Mouse (Mus musculus) kidney, postnatal 0 days (tissue): Measurements from ENCODE around the gene Rtkn2. TPM values are rescaled to one million over a fixed set of nuclear protein-coding genes. Genes with fewer than 3 reads are reported as not detected.
A peak's percentile ranks its signal among the peaks of the same experiment; 100 is the strongest.

Source experiments
- ATAC-seq: fragments of 200-750 bp; cut with Nextera tagmentation; replicated peaks from 2 replicates; pipeline ENCODE4 v1.8.0; 2017; ENCODE audit warnings: low read depth, moderate number of reproducible peaks, moderate TSS enrichment, moderate library complexity; ENCODE audit not compliant: low FRiP score
- DNase-seq: peaks from one replicate; pipeline ENCODE4 v3.0.0-alpha.2; 2016; ENCODE audit warnings: low spot score
- H3K27ac ChIP-seq: fragments of 300-500 bp; sonication (generic); 2 replicates; pipeline ENCODE4 v1.5.1; 2014; ENCODE audit warnings: mild to moderate bottlenecking
- H3K27me3 ChIP-seq: fragments of 300-500 bp; sonication (generic); 2 replicates; pipeline ENCODE4 v1.6.1; 2014; ENCODE audit warnings: low read length, mixed read lengths; ENCODE audit not compliant: insufficient read depth
- H3K36me3 ChIP-seq: fragments of 300-500 bp; sonication (generic); 2 replicates; pipeline ENCODE4 v1.6.1; 2014; ENCODE audit warnings: low read length, mixed read lengths; ENCODE audit not compliant: insufficient read depth
- H3K4me1 ChIP-seq: fragments of 300-500 bp; sonication (generic); replicated peaks from 2 replicates; pipeline ENCODE4 v1.6.1; 2014; ENCODE audit warnings: antibody characterized with exemption, low read length, mixed read lengths; ENCODE audit not compliant: insufficient read depth
- H3K4me2 ChIP-seq: fragments of 300-500 bp; sonication (generic); 2 replicates; pipeline ENCODE4 v1.6.1; 2014; ENCODE audit warnings: mild to moderate bottlenecking, low read length, moderate library complexity, mixed read lengths
- H3K4me3 ChIP-seq: fragments of 300-500 bp; sonication (generic); replicated peaks from 2 replicates; pipeline ENCODE4 v1.5.1; 2014; ENCODE audit warnings: low read depth, low read length
- H3K9ac ChIP-seq: fragments of 300-500 bp; sonication (generic); 2 replicates; pipeline ENCODE4 v1.6.1; 2014; ENCODE audit warnings: low read depth, low read length
- H3K9me3 ChIP-seq: fragments of 300-500 bp; sonication (generic); replicated peaks from 2 replicates; pipeline ENCODE4 v1.6.1; 2016; ENCODE audit warnings: low read length, inconsistent platforms, mixed read lengths
- CTCF ChIP-seq: IDR thresholded peaks from 2 replicates; pipeline ENCODE4 v1.5.1; 2016; ENCODE audit warnings: antibody characterized with exemption, low read depth, mild to moderate bottlenecking, moderate library complexity
- WGBS: fragments of 180-500 bp; shearing (Covaris S2); extraction: QIAGEN DNeasy Blood & Tissue Kit; methylation state at CpG from one replicate; pipeline ENCODE4 v1.1.7; 2014; 5-methylcytosine and 5-hydroxymethylcytosine counted together
- polyA plus RNA-seq: library from polyadenylated mRNA; unstranded; fragments of >200 nt; fragmentation: Nextera tagmentation; extraction: Ambion mirVana; gene quantifications from 2 replicates; pipeline ENCODE4 v1.2.1, GENCODE M21; 2015

The Rtkn2 gene
- polyA plus RNA-seq, 1 experiment from 2014 or later, result 4.4 TPM

GRCm38 (mm10) chr10:68061249-68061615, 81.9 kb downstream of the Rtkn2 start:
- H3K27ac ChIP-seq, result peak overlapping the region; percentile 81
- no peaks in the 10 kb centered on the region for H3K9me3 ChIP-seq
- H3K27me3 ChIP-seq, result no peaks in the 10 kb centered on the region
- no peak overlapping the region for H3K4me3 ChIP-seq
- no peak overlapping the region for H3K9ac ChIP-seq
- no peaks in the 10 kb centered on the region for H3K36me3 ChIP-seq
- no peaks in the 10 kb centered on the region; the same call in 1 of the 2 replicates for H3K4me1 ChIP-seq
- 32% methylated on average over 8 of the region's 8 CpGs for WGBS
- DNase-seq (peak; percentile 68), ATAC-seq (no peak)
- peak overlapping the region; percentile 16; the same call in 1 of the 2 replicates for H3K4me2 ChIP-seq
- TF ChIP-seq CTCF, result no peak

- H3K4me1 ChIP-seq, result no peaks in the 10 kb centered on the region; the same call in 1 of the 2 replicates
- DNase-seq (no peak), ATAC-seq (no peak)
- H3K27me3 ChIP-seq, result no peaks in the 10 kb centered on the region
- no peak overlapping the region for H3K9ac ChIP-seq
- no peak overlapping the region for H3K4me3 ChIP-seq
- H3K9me3 ChIP-seq, result no peaks in the 10 kb centered on the region
- TF ChIP-seq CTCF, result no peak
- H3K27ac ChIP-seq, result no peak overlapping the region
- no peaks in the 10 kb centered on the region for H3K36me3 ChIP-seq
- peak overlapping the region; percentile 23; the same call in 1 of the 2 replicates for H3K4me2 ChIP-seq
- WGBS, result 40% methylated on average over 8 of the region's 8 CpGs
Measured at GRCm38 (mm10) chr10:68063806-68064545, 84.6 kb downstream of the Rtkn2 start.

- DNase-seq (no peak), ATAC-seq (no peak)
- H3K9me3 ChIP-seq, result no peaks in the 10 kb centered on the region
- no peak overlapping the region for H3K4me3 ChIP-seq
- H3K4me1 ChIP-seq, result no peaks in the 10 kb centered on the region; the same call in 1 of the 2 replicates
- H3K4me2 ChIP-seq, result no peak overlapping the region
- no peak overlapping the region for H3K9ac ChIP-seq
- no peak overlapping the region for H3K27ac ChIP-seq
- H3K27me3 ChIP-seq, result no peaks in the 10 kb centered on the region
- no peaks in the 10 kb centered on the region for H3K36me3 ChIP-seq
- WGBS, result 87% methylated on average over 10 of the region's 10 CpGs
- no peak for TF ChIP-seq CTCF
Measured at GRCm38 (mm10) chr10:68064571-68064970, 85.2 kb downstream of the Rtkn2 start.

- no peak for ATAC-seq
- H3K27me3 ChIP-seq, result no peaks in the 10 kb centered on the region
- H3K9me3 ChIP-seq, result no peaks in the 10 kb centered on the region
- H3K4me2 ChIP-seq, result no peak overlapping the region
- no peaks in the 10 kb centered on the region; the same call in 1 of the 2 replicates for H3K4me1 ChIP-seq
- no peak overlapping the region for H3K9ac ChIP-seq
- H3K27ac ChIP-seq, result no peak overlapping the region
- DNase-seq, result no peak
- no peak overlapping the region for H3K4me3 ChIP-seq
- no peaks in the 10 kb centered on the region for H3K36me3 ChIP-seq
- no peak for TF ChIP-seq CTCF
- WGBS, result 85% methylated on average over 5 of the region's 5 CpGs
Measured at GRCm38 (mm10) chr10:68066173-68066572, 86.8 kb downstream of the Rtkn2 start.

GRCm38 (mm10) chr10:68067961-68068360, 88.6 kb downstream of the Rtkn2 start:
- Histone ChIP-seq H3K9ac (no peak overlapping the region), H3K9me3 (no peaks in the 10 kb centered on the region), H3K27me3 (no peaks in the 10 kb centered on the region), H3K4me3 (no peak overlapping the region), H3K4me2 (no peak overlapping the region), H3K4me1 (no peaks in the 10 kb centered on the region), H3K36me3 (no peaks in the 10 kb centered on the region), H3K27ac (no peak overlapping the region)
- WGBS, result 79% methylated on average over 5 of the region's 5 CpGs
- TF ChIP-seq CTCF, result no peak
- ATAC-seq (no peak), DNase-seq (no peak)

- Histone ChIP-seq H3K4me1 (no peaks in the 10 kb centered on the region), H3K4me2 (no peak overlapping the region), H3K4me3 (no peak overlapping the region), H3K27ac (no peak overlapping the region), H3K27me3 (no peaks in the 10 kb centered on the region), H3K36me3 (no peaks in the 10 kb centered on the region), H3K9me3 (no peaks in the 10 kb centered on the region), H3K9ac (no peak overlapping the region)
- WGBS, result 91% methylated on average over 8 of the region's 8 CpGs
- no peak for TF ChIP-seq CTCF
- DNase-seq (no peak), ATAC-seq (no peak)
Measured at GRCm38 (mm10) chr10:68068426-68068825, 89.1 kb downstream of the Rtkn2 start.
